ENCODE assay signal across 22 mouse cellular contexts in the genomic region with DNA sequence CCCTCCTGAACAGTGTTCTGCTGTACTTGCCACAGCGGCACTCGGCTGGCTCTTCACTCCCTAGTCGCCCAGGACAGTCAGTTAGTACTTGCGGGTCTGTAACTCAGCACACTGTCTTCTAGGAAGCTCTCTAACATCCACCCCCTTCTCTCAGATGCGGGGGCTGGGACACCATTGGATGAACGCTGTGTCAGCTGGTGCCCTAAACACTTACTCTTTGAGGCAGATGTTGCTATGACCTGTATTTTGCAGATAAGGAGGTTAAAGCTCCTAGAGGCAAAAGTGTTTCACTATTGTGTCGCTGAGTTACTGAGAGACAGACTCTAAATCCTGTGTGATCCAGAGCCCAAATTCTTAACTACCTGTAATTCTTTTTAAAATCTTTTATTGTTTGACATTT. TPM values are rescaled to one million over a fixed set of nuclear protein-coding genes. Genes with fewer than 3 reads are reported as not detected.
DNase-seq lines count a peak whose midpoint lies in the region; ATAC-seq and TF ChIP-seq lines count a peak whose summit lies in the region.
"Had no signal": no experiment of that assay in that cellular context is flagged by ENCODE, and none has a peak within 500 bp of the region (broad histone marks: within the 10 kb centered on the region; RNA-seq: fewer than 3 reads in every experiment).

No protein-coding gene starts in this region.

- no peak overlapping the region for H3K4me3 ChIP-seq in heart, embryonic 10.5 days
- H3K4me3 ChIP-seq in liver, embryonic 14.5 days (ENCODE audit: insufficient read depth in 1 of 2, low read depth in 2 of 2, low read length in 2 of 2) = no peak overlapping the region
- H3K4me3 ChIP-seq in thymus, adult 2 months (ENCODE audit: control insufficient read depth, insufficient read depth, low read length) = peak overlapping the region; percentile 6; the same call in 1 of the 2 replicates
- H3K4me3 ChIP-seq: embryonic facial prominence, embryonic 13.5 days; hindbrain, embryonic 13.5 days; myocyte had no signal

- no peak for DNase-seq in heart, embryonic 10.5 days (ENCODE audit: low spot score)
- no peak for DNase-seq in heart, adult 8-10 months (ENCODE audit: low spot score)
- peak; percentile 65 to 80 (median 66) for DNase-seq in liver, embryonic 14.5 days (ENCODE audit: low read depth in 3 of 3, low spot score in 3 of 3)
- peak; percentile 69 for DNase-seq in thymus, adult 2 months
- no peak for DNase-seq in MN1 (ENCODE audit: low spot score)
- no peak for DNase-seq in natural killer cell, adult 2 months (ENCODE audit: low spot score in 2 of 2)
- no peak for DNase-seq in adrenal gland, postnatal 10 days
- DNase-seq: adrenal gland, postnatal 14 days; cerebellum, adult 9-11 months; gastrocnemius, postnatal 14 days; heart, postnatal 10 days; layer of hippocampus, adult 9-11 months; lung, embryonic 14.5 days; midbrain, embryonic 14.5 days; spleen, adult 18-20 months had no signal

- peaks cover 52% of the 10 kb centered on the region for H3K4me1 ChIP-seq in heart, embryonic 10.5 days
- H3K4me1 ChIP-seq in liver, embryonic 14.5 days (replicated peaks; ENCODE audit: control insufficient read depth in 2 of 2, insufficient read depth in 2 of 2, low read length in 1 of 2) = peaks cover 52 to 84% of the 10 kb centered on the region in 2 experiments
- H3K4me1 ChIP-seq in thymus, adult 2 months (replicated peaks; ENCODE audit: control insufficient read depth, insufficient read depth, low read length) = peaks cover 70% of the 10 kb centered on the region

- 62% methylated on average over 7 of the region's 7 CpGs for WGBS in heart, embryonic 10.5 days
- WGBS in liver, embryonic 14.5 days (ENCODE audit: insufficient replicate concordance) = 20% methylated on average over 7 of the region's 7 CpGs
- WGBS in thymus, adult 2 months = 16% methylated on average over 7 of the region's 7 CpGs

- peak; percentile 60 for TF ChIP-seq EP300 in liver, embryonic 14.5 days (IDR thresholded peaks at IDR 0.05; ENCODE audit: low read depth)

- no peak for TF ChIP-seq POLR2A in thymus, adult 2 months (IDR thresholded peaks at IDR 0.05; ENCODE audit: control insufficient read depth, extremely low read depth, insufficient read depth, low read length, poor library complexity)

- H3K9me3 ChIP-seq in heart, embryonic 10.5 days = no peaks in the 10 kb centered on the region
- H3K9me3 ChIP-seq in liver, embryonic 14.5 days (ENCODE audit: control insufficient read depth, low read length) = no peaks in the 10 kb centered on the region; the same call in 1 of the 2 replicates
- H3K9me3 ChIP-seq: embryonic facial prominence, embryonic 13.5 days; hindbrain, embryonic 13.5 days had no signal

- 0 out of 2 replicates have a peak overlapping the region, but pooled peaks have one; percentile 15 for H3K9ac ChIP-seq in liver, embryonic 14.5 days (replicated peaks)
- H3K9ac ChIP-seq: embryonic facial prominence, embryonic 13.5 days; hindbrain, embryonic 13.5 days; lung, embryonic 14.5 days had no signal

- TF ChIP-seq CTCF in liver, embryonic 14.5 days (IDR thresholded peaks at IDR 0.05; ENCODE audit: low read depth) = no peak
- TF ChIP-seq CTCF in thymus, adult 2 months (IDR thresholded peaks at IDR 0.05; ENCODE audit: borderline replicate concordance, control insufficient read depth, extremely low read depth, insufficient read depth, low read length, poor library complexity) = no peak

- H3K36me3 ChIP-seq in heart, embryonic 10.5 days = no peaks in the 10 kb centered on the region
- H3K36me3 ChIP-seq in liver, embryonic 14.5 days (replicated peaks; ENCODE audit: control insufficient read depth, insufficient read depth, low read depth) = no peaks in the 10 kb centered on the region
- no peaks in the 10 kb centered on the region for H3K36me3 ChIP-seq in thymus, adult 2 months (ENCODE audit: control insufficient read depth, insufficient read depth, low read length)
- H3K36me3 ChIP-seq: embryonic facial prominence, embryonic 13.5 days; hindbrain, embryonic 13.5 days had no signal

- no peaks in the 10 kb centered on the region for H3K27me3 ChIP-seq in heart, embryonic 10.5 days (ENCODE audit: insufficient read depth, poor library complexity, severe bottlenecking)
- no peaks in the 10 kb centered on the region for H3K27me3 ChIP-seq in liver, embryonic 14.5 days (ENCODE audit: control insufficient read depth, insufficient read depth, low read length)
- no peaks in the 10 kb centered on the region for H3K27me3 ChIP-seq in thymus, adult 2 months (ENCODE audit: control insufficient read depth, insufficient read depth, low read length)
- H3K27me3 ChIP-seq: embryonic facial prominence, embryonic 13.5 days; hindbrain, embryonic 13.5 days had no signal

- peak; percentile 54 for ATAC-seq in liver, embryonic 14.5 days (ENCODE audit: insufficient read depth)
- no peak for ATAC-seq in erythroblast, adult 5-6 weeks (replicated peaks; ENCODE audit: low FRiP score, poor library complexity, severe bottlenecking)
- ATAC-seq: CD4-positive, CD25-positive, alpha-beta regulatory T cell, adult 4 months; intestine, embryonic 16.5 days had no signal

- peak overlapping the region; percentile 11 for H3K4me2 ChIP-seq in liver, embryonic 14.5 days (ENCODE audit: low read depth)
- H3K4me2 ChIP-seq: embryonic facial prominence, embryonic 13.5 days; hindbrain, embryonic 13.5 days; lung, embryonic 14.5 days had no signal

- peak overlapping the region; percentile 47; the same call in 1 of the 2 replicates for H3K27ac ChIP-seq in heart, embryonic 10.5 days
- peak overlapping the region; percentile 67 for H3K27ac ChIP-seq in liver, embryonic 14.5 days
- H3K27ac ChIP-seq in thymus, adult 2 months (ENCODE audit: control insufficient read depth, insufficient read depth, low read length) = peak overlapping the region; percentile 92
- H3K27ac ChIP-seq: embryonic facial prominence, embryonic 13.5 days; hindbrain, embryonic 13.5 days; kidney, postnatal 0 days had no signal

RNA-seq across cellular contexts. Expression of a gene that starts 36.4 kb away (rescaled TPM):
- polyA plus RNA-seq in heart, embryonic 10.5 days (2016; fragmentation: Nextera tagmentation; extraction: Ambion mirVana) = 30.4 and 51.3 TPM in 2 replicates
- 10 to 100 TPM in 3 of 4 experiments, 1 to 10 TPM in 1; 9.9 to 18.2 (median 14.5) TPM for total RNA-seq in heart, adult 8-10 months (2022)
- 4.4 and 6.3 TPM in 2 replicates for polyA plus RNA-seq in liver, embryonic 14.5 days (2012; rRNA removed)
- 7.0 and 7.6 TPM in 2 replicates for polyA plus RNA-seq in liver, embryonic 14.5 days (2014; fragmentation: Nextera tagmentation; extraction: Ambion mirVana)
- 22.4 and 33.0 TPM in 2 replicates for polyA plus RNA-seq in thymus, adult 2 months (2012; rRNA removed)
- total RNA-seq in erythroblast, adult 5-6 weeks (2015; ENCODE audit: low replicate concordance) = 7.9 and 9.8 TPM in 2 replicates
- 18.4 and 20.8 TPM in 2 replicates for total RNA-seq in erythroblast, adult 5-6 weeks (2017; ENCODE audit: low replicate concordance)
- total RNA-seq in adrenal gland, postnatal 10 days (2021) = 10 to 100 TPM; 15.1 to 16.5 TPM

RNA-seq across cellular contexts. Expression of a gene that starts 58.6 kb away (rescaled TPM):
- polyA plus RNA-seq in heart, embryonic 10.5 days (2016; fragmentation: Nextera tagmentation; extraction: Ambion mirVana) = 47.6 and 49.0 TPM in 2 replicates
- total RNA-seq in heart, adult 8-10 months (2022) = 10 to 100 TPM; 41.4 to 47.5 (median 46.5) TPM
- 3.9 and 4.0 TPM in 2 replicates for polyA plus RNA-seq in liver, embryonic 14.5 days (2012; rRNA removed)
- 3.2 and 3.6 TPM in 2 replicates for polyA plus RNA-seq in liver, embryonic 14.5 days (2014; fragmentation: Nextera tagmentation; extraction: Ambion mirVana)
- 36.2 and 38.8 TPM in 2 replicates for polyA plus RNA-seq in thymus, adult 2 months (2012; rRNA removed)
- 0.19 and 2.3 TPM in 2 replicates for total RNA-seq in erythroblast, adult 5-6 weeks (2015; ENCODE audit: low replicate concordance)
- total RNA-seq in erythroblast, adult 5-6 weeks (2017; ENCODE audit: low replicate concordance) = 1.4 and 2.2 TPM in 2 replicates
- total RNA-seq in adrenal gland, postnatal 10 days (2021) = 10 to 100 TPM; 55.2 to 69.6 TPM

Comparison
In these comparisons a context has a peak if more than half of its experiments do, and no peak if none do; other contexts are left out.
1. DNase-seq: peak in liver, embryonic 14.5 days (3 of 3) and thymus, adult 2 months (single experiment); none in heart, embryonic 10.5 days (single experiment), heart, adult 8-10 months (single experiment), MN1 (single experiment), natural killer cell, adult 2 months (0 of 2) and adrenal gland, postnatal 10 days (single experiment).
2. RNA of a gene that starts 58.6 kb away (total RNA-seq): 55.2 to 69.6 TPM in adrenal gland, postnatal 10 days and 41.4 to 47.5 TPM in heart, adult 8-10 months; 0.19 to 2.3 TPM in erythroblast, adult 5-6 weeks; every median in the first group is over 10 times any median in the second.
3. Peak in every context shown above with its lines, with median percentiles within 50 percentile points of each other: H3K27ac ChIP-seq.